Mouse (Mus musculus) G1E (cell line): ENCODE measurements around the gene Fat2.

Source experiments
- CTCF ChIP-seq: IDR thresholded peaks from 2 replicates; pipeline ENCODE4 v1.5.1; 2012; ENCODE audit warnings: low read depth, low read length, inconsistent platforms, mixed read lengths
- GATA1 ChIP-seq: IDR thresholded peaks from 2 replicates; pipeline ENCODE4 v1.6.1; 2012; ENCODE audit warnings: borderline replicate concordance, low read length, inconsistent platforms, mixed read lengths
- TAL1 ChIP-seq: conservative IDR thresholded peaks from 2 replicates; pipeline ENCODE4 v1.6.1; 2012; ENCODE audit warnings: low read depth, low read length, inconsistent platforms, mixed read lengths

DNA sequence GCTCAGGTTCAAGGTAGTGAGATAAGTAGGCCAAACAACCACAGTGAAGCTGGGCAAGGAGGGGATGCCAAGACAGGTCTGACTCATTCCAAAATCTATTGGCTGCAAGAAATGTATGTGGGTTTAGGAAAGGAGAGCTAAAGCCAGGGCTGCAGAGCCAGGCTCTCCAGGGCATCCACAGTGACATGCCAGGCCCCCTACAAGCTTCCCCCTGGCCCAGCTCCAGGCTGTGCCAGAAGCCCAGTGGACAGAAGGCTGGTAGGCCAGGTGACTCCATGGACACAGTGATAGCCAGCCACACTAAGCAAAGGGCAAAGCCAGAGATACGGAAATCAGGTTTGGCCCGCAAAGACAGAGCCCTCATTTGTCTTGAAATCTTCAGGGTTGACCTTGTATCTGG, 20.5 kb upstream of the Fat2 start:
- TF ChIP-seq CTCF (no peak), TAL1 (no peak), GATA1 (no peak)
